Mouse (Mus musculus): Measurements from ENCODE around the gene Cbln3. TPM values are rescaled to one million over a fixed set of nuclear protein-coding genes. Genes with fewer than 3 reads are reported as not detected.
A peak's percentile ranks its signal among the peaks of the same experiment; 100 is the strongest.

The Cbln3 gene
- total and polyA plus RNA-seq, 3 experiments = 0.17 to 0.26 (median 0.24) TPM

DNA sequence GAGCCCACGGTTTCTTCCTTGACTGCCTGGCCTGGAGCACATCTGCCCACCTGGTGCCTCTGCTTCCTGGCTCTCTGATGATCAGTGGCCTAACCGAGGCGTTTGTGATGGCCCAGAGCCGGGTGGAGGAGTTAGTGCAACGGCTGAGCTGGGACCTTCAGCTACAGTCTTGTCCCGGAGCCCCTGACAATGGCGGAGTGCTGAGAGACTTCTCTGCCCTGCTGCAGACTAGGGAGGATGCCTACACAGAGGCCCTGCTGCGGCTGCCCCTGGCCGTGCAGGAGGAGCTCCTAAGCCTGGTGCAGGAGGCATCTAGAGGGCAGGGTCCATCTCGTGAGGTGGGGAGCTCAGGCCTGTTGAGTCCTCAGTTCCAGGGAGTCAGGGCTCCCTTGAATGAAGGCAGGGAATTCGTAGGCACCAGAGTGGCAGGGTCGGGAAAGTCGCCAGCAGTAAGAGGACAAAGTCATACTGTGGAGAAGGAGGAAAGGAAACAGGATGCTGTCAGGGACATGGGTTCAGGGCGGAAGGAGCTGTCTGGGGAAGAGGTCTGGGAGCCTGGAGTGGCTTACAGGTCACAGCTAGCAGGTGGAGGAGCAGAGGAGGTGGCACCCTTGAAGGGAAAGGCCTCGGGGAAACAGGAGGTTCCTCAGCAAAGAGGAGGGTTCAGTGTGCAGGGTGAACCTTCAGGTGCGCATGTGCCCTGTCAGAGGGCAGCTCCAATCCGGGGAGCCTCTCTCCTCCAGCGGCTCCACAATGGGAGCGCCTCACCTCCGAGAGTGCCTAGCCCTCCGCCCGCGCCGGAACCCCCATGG lies 2.6 kb upstream of the Cbln3 start:
- H3K27me3 ChIP-seq (replicated peaks) = no peaks in the 10 kb centered on the region
- H3K9ac ChIP-seq (ENCODE audit: insufficient read depth, low read depth) = peak overlapping the region; percentile 92
- H3K4me1 ChIP-seq (ENCODE audit: control insufficient read depth in 1 of 2, insufficient read depth in 2 of 2) = peaks cover 40 to 74% of the 10 kb centered on the region in 2 experiments
- no peak for DNase-seq (ENCODE audit: extremely low read depth)
- H3K4me2 ChIP-seq (ENCODE audit: insufficient read depth, low read depth, poor library complexity, severe bottlenecking) = peak overlapping the region; percentile 84
- H3K4me3 ChIP-seq (replicated peaks in 1 of 3; ENCODE audit: low read depth in 2 of 3, low read length in 2 of 3, poor library complexity in 1 of 3) = peak overlapping the region; percentile 73 to 74 (median 73)
- H3K27ac ChIP-seq (ENCODE audit: insufficient read depth, low read depth) = peak overlapping the region; percentile 96
- in situ Hi-C loops (cut with MboI; ENCODE audit: low pct_ligation_motif_present, low pct_unique_long_range_greater_than_20kb, low sequenced_read_pairs) (no loop called here), dilution Hi-C loops (cut with MboI; ENCODE audit: extremely low pct_ligation_motif_present, extremely low pct_unique_long_range_greater_than_20kb, low sequenced_read_pairs) (no loop called here)
- TF ChIP-seq TBP (conservative IDR thresholded peaks at IDR 0.05; ENCODE audit: low read depth, low read length) (no peak), RAD21 (IDR thresholded peaks at IDR 0.05; ENCODE audit: low read depth, low read length) (no peak), SIN3A (IDR thresholded peaks at IDR 0.05; ENCODE audit: low read length) (no peak), E2F4 (IDR thresholded peaks at IDR 0.05; ENCODE audit: insufficient replicate concordance, low read depth, low read length) (no peak), MAX (IDR thresholded peaks at IDR 0.05; ENCODE audit: low read length) (no peak), MYC (IDR thresholded peaks at IDR 0.05; ENCODE audit: low read depth, low read length) (0 out of 2 replicates have a peak, but pooled peaks have one; percentile 4), CHD2 (IDR thresholded peaks at IDR 0.05; ENCODE audit: low read length) (no peak), MEF2A (IDR thresholded peaks at IDR 0.05; ENCODE audit: borderline replicate concordance, low read depth, low read length) (no peak), ETS1 (conservative IDR thresholded peaks at IDR 0.05; ENCODE audit: low read depth, low read length) (no peak), UBTF (IDR thresholded peaks at IDR 0.05; ENCODE audit: low read depth, low read length) (no peak), SMC3 (IDR thresholded peaks at IDR 0.05; ENCODE audit: low read depth, low read length) (no peak), CTCF (conservative IDR thresholded peaks at IDR 0.05 in 1 of 2, IDR thresholded peaks at IDR 0.05 in 1 of 2; ENCODE audit: low read depth in 2 of 2, low read length in 2 of 2) (no peak), PAX5 (IDR thresholded peaks at IDR 0.05; ENCODE audit: low read length) (no peak), CHD1 (IDR thresholded peaks at IDR 0.05; ENCODE audit: low read depth, low read length) (no peak), NELFE (IDR thresholded peaks at IDR 0.05; ENCODE audit: low read depth, low read length) (0 out of 2 replicates have a peak, but pooled peaks have one; percentile 0), BHLHE40 (IDR thresholded peaks at IDR 0.05; ENCODE audit: low read depth, low read length) (no peak), RCOR1 (conservative IDR thresholded peaks at IDR 0.05; ENCODE audit: low read depth, low read length) (no peak), IRF4 (IDR thresholded peaks at IDR 0.05; ENCODE audit: low read depth, low read length) (no peak), NRF1 (IDR thresholded peaks at IDR 0.05; ENCODE audit: low read depth, low read length) (0 out of 2 replicates have a peak, but pooled peaks have one; percentile 13), USF1 (IDR thresholded peaks at IDR 0.05; ENCODE audit: low read depth, low read length) (no peak)
- peaks cover 20% of the 10 kb centered on the region for H3K79me2 ChIP-seq (replicated peaks; ENCODE audit: control insufficient read depth, extremely low read depth, insufficient read depth, poor library complexity, severe bottlenecking)
- peaks cover 43 to 54% of the 10 kb centered on the region in 2 experiments for H3K36me3 ChIP-seq (replicated peaks in 1 of 2; ENCODE audit: control insufficient read depth in 1 of 2, insufficient read depth in 1 of 2, low read length in 1 of 2)
- no peaks in the 10 kb centered on the region for H3K9me3 ChIP-seq (replicated peaks; ENCODE audit: low read length)

Data from CH12.LX (cell line).